Mouse (Mus musculus): ENCODE data around the gene Zfp287.
A peak's percentile ranks its signal among the peaks of the same experiment; 100 is the strongest.
"Not testable (repeated sequence)": the region's sequence is repeated elsewhere in the genome, so short reads cannot be mapped to it uniquely, and the experiment has no call there.

Zfp287 gene

DNA sequence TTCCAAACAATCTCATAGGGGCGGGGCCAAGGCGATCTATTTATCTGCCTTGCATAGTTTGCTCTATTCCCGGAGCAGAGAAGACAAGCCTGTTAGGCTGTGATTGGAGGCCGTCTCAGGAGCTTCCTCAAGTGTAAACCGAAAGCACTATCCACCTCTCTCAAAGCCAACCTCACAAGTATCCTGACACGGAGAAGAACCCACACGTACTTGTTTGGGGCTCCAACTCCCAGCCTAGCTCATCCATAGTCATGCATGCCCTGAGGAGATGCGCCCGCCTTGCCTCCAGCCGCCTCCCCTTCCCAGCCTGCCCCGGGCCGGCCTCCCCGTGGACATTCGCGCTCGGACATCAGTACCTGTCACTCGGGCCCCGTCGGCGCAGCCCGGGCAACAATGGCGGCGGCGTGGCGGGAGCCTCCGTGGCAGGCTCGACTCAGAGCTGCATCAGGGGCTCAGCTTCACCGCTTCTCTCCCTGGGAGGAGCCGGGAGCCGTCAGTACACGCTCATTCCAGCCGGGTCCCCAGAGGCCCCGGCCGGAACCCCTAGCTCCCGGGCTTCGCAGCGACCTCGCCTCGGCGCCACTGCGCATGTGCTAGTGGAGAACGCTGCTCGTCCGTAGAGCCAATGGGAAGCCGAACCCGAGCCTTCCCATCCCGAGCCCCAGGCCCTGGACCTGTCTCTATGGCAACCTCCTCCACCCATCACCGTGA lies at the start of gene Zfp287:
Zfp287 (minus strand) TSS at position 595 of the 711 bp plus-strand sequence.
- peak; percentile 84 to 85 for DNase-seq (ENCODE audit: low spot score in 2 of 2)

DNA sequence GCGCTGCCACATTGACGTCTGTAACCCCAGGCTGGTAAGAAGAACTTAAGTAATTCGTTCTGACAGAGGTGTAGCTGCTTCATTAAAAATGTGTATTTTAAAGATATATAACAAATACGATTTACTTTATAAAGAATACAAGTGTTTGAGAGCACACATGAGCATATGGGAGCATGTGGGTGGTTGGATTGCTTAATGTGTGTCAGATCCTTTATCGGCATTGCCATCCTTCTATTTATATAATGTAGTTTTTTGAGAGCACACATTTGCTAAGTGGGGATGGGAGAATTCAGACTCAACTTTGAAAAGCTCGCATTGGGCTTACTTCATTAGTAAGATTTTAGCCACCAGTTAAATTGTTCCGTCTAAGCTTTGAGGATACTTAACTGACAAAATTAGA lies 44.8 kb upstream of the Zfp287 start:
- no peak for DNase-seq (ENCODE audit: low spot score in 2 of 2)

DNA sequence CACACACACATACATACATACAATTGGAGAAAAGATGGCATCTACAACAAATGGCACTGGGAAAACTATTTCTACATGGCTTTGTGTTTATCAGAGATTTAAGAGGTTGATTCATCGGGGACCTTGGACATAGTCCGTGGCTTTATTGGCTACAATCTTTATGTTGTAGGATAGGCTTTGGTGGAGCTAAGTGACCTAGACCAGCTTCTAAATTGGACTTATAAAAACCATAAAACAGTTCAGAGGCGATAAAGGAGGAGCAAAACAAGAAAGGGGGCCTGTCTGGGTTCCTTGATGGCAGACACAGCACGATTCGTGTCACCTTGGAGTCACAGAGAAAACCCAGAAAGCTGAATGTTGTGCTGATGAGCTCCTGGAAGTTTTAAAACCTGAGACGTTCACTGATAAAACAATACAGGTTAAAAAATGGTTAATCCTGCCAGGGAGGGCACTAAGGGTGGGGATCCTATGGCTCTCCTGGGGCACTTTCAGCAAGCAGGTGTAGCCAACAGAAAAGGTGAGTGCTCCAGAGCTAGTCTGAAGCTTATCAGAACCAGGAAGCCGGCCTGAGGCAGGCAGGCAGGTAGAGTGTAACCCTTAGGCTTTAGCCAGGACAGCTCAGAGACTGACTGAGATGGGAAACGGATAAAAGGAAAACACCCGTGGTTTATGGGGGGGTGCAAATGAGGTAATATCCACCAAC lies 29.2 kb upstream of the Zfp287 start:
- no peak for DNase-seq (ENCODE audit: low spot score in 2 of 2)

DNA sequence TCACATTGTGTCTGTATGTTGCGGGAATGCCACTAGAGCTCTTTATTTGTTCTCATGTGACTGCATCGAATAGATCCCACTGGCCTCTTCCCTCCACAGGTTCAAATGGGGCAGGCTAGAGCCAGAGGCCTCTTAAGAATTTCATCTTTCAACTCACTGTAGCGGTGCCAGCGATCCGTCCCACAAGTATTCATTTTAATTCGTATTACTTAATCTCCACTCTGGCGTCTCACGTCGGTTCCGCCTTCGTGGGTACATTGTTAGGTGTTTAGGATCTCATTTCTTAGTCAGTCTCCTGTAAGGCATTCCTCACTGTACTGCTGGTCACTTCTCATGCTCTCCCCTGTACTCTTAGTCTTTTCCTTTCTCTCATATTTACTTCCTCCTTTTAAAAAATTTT lies 26.8 kb upstream of the Zfp287 start:
- no peak for DNase-seq (ENCODE audit: low spot score in 2 of 2)

DNA sequence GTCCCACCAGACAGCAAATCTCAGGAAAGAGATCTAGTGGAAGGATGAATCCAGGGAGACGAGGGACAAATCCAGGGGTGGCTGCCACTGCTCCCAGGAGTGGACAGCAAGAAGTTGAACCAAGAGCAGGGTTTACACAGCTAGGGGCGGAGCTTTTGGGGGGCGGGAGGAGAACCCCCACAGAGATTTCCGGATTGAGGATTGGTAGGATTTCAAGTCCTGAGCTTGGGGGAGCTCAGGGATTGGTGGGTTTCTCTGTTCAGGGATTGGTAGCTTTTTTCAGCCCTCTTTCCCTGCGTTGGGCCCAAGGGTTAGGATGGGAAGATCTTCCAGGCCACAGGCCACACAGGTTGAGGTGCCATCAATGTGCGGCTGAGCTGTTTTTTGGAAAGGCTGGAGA lies 26.2 kb upstream of the Zfp287 start:
- no peak for DNase-seq (ENCODE audit: low spot score in 2 of 2)

DNA sequence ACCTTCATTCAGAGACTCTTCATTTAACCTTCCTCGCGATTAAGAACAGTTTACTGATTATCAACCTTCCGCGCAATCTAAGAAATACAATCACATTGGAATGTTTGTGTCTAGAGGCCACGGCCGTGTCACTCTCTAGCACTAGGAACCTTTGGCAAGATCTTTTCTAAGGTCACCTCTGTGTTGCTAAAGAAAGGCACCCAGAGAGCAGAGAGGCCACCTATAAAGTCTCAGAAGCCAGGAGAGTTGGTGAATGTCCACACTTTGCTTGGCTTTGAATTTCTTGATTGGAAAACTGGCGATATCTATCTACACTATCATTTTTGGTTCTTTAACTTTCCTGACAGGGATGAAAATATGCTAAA lies 25.4 kb upstream of the Zfp287 start:
- DNase-seq (ENCODE audit: low spot score in 2 of 2) = no peak

DNA sequence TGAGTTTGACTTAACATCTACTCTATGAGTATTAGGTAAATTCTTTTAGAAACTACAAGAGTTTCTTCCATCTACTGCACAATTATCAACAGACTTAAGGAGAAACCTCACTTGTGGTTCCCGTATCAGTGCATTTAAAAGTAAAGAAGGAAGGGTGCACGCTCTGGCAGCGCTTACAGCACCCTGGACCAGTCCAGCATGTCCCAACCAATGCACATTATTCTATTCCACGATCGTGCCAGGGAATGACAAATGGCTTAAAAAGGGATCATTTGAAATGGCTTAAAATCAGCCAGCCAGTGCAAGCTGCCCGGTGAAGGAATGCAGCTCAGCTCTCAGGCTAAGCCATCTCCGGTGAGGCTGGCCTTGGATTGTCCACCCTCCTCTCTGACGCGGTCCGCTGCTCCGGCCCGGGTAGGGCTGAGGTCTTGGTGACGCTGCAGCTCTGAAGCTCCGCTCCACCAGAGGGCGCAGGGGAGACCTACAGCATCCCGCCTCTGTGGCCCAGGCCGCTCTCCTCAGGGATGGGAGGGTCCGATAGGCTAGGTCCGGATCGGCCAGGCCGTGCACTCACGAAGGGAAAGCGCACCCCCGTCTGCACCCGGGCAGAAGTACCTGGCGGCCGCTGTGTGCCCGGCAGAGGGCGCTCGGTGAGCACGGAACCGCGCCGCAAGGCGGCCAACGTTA lies 24.9 kb upstream of the Zfp287 start:
- peak; percentile 81 to 84 for DNase-seq (ENCODE audit: low spot score in 2 of 2)

DNA sequence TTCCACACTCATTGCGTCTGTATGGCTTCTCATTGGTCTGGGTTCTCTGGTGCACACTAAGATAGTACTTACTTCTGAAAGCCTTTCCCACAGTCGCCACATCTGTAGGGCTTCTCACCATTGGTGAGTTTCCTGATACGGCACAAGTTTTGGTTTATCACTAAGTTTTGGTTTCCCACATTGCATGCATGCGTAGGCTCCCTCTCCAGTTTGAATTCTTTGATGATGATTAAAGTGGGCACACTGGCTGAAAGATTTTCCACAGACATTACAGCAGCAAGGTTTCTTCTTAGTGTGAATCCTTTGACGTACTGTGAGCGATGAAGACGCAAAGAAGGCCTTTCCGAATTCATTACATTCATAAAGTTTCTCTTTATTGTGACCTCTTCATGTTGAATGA lies 21.1 kb upstream of the Zfp287 start, which contains the start of gene Gm10428:
Gm10428 (plus strand) TSS at position 321 of the 400 bp plus-strand sequence.
- DNase-seq (ENCODE audit: low spot score in 2 of 2) = no peak

DNA sequence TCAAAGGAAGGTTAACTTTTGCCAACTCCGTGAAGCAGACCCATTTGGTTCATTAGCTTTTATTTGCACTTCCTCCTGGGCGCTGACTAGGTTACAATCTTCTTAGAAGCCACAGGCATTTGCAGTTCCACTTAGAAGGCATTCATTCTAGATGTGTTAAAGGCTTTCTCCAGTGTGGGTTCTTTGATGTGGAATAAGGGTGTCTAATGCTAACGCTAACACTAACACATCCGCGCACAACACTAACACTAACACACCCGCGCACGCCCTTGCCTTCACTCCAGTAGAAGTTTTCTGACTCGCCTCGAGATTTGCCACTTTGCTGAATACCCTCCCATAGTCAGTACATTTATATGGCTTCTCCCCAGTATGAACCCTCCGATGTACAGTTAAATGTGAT lies 20.5 kb upstream of the Zfp287 start:
- no peak for DNase-seq (ENCODE audit: low spot score in 2 of 2)

DNA sequence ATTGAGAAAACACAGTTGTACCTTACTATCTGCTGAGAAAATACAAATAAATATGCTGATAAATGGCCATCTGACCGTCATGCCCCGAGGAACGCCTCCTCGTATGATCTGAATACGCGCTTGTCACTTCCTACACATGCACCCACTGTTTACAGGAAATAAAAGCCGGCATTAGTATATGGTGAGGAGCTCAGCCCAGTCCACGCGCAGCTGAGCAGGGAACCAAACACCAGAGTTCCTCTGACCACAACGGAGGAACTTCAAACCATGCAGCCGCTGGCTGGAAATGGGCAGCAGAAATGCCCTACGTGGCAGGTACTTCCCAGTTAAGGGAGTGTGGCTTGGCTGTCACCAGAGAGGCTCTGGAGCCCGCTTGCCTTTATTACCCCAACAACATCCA lies 17.7 kb upstream of the Zfp287 start:
- DNase-seq (ENCODE audit: low spot score in 2 of 2) = not testable (repeated sequence)

DNA sequence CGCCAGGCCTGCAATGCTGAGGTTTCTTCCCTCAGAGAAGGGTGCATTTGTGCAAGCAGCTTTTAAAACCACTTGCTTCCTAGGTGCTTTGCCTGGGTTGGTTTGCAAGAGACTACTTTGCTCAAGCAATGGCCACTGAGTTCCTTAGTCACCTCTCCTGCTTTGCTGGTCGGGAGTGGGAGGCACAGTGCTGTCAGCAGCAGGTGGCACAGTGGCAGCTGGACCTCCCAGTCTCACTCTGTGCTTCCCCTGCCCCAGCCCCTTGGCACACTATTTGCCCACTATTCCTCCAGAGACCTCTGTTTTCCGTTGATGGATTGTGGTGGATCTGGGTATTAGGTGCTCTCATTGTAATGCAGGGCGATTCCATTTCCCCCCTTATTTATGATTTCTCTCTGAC lies 16.4 kb upstream of the Zfp287 start:
- no peak for DNase-seq (ENCODE audit: low spot score in 2 of 2)

DNA sequence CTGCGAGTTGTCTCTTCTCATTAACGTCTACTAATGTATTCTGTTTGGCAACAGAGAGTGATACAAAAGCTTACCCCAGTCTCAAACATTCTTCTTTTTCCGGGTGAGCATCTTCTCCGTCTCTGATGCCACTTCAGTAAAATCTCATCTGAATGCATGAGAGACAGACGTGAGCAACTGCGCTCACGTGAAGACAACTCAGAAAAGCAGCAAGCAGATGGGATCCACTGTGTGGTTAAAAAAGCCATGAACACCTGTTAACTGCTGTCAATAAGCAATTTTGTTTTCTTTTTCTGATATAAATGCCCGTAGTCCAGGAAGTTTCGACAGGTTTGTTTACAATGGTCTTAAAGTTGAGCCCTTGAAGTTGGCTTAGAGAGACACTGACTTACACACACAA lies 15.5 kb upstream of the Zfp287 start:
- DNase-seq (ENCODE audit: low spot score in 2 of 2) = no peak

DNA sequence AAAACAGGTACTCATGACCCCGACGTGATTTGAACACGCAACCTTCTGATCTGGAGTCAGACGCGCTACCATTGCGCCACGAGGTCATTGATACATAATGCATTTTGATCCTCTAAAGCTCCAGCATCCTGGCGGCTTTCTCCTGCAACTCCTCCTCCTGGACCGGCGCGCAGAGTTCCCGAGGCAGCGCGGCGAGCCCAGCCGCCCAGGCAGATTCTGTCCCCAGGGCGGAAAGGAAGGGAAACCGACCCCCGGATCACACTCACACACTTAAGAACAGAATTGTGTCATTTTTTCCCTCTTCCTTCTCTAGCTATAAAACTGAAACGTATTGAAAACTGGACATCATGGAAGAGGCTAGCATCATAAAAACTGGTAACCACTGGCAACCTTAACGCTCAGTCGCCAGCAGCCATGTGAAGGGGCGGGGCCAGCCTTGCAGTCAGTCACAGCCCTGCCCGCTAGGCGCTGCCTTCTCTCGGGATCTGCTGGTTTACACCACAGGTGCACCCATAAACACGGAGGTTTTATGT lies 14.4 kb upstream of the Zfp287 start:
- DNase-seq (ENCODE audit: low spot score in 2 of 2) = peak; percentile 33 to 49

DNA sequence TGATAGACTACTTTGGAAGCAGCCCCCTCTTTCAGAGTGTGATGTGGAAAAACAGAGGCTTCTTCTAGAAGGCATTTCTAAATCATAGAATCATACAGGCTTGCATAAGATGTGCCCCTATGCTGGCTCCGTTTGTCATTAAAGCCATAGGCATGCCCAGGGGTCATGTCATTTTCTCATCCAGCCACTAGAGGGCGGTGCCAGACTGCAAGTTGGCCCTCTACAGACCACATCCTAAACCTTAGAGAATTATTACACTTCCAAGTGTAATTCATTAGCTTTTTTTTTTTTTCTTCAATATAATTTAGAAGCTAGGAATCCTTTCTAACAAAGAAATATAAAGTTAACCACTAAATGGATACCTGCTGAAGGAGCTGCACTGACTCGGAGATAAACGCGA lies 12.4 kb upstream of the Zfp287 start:
- peak; percentile 31 to 65 for DNase-seq (ENCODE audit: low spot score in 2 of 2)

DNA sequence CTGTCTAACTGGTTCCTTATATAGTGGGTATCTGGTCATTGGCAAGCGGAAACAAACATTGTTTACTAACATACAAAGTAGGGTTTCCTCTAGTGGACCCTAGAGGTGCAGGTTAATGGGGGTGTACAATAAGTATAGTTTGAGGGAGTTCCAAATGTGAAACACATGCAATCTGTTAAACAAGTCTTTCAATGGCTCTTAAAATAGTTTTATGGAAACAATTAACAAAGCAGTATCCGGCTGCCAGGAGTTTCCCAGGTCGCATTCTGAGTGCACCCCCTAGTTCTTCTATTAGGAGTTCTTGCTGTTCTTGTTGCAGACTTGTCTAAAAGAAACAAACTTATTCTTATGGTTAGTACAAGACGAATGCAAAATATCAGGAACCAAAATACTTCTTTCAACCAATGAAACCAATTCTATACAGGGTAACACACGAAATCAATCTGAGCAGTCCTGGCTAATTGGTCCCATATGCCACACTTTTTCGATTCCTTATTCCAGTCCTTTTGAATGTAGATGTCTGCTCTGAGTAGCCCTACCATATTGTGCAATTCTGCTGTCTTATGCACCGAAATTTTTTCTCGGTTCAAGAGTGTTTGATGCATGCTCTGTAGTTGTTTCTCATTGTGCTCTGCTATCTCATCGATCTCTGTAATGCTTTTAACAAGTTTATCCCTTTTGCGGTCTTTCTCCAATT lies 10.7 kb upstream of the Zfp287 start:
- DNase-seq (ENCODE audit: low spot score in 2 of 2) = no peak

DNA sequence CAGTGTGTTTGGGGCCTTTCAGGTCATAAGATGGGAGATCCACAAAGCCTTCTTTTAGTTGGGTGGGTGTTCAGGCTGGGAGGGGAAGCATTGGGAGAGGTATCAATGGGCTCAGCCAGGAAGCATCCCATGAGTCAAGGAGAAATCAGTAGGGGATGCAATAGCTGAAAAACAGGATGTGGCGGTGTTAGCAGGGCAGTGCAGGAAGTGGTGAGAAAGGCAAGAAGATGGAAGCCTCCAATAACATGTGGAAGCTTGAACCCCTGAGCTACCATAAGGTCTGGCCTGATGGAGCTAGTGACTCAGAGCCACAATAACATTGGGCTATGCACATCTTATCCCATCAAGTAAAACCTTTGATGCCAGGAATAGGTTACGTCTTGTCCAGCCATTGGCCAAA lies 9.5 kb upstream of the Zfp287 start:
- no peak for DNase-seq (ENCODE audit: low spot score in 2 of 2)

DNA sequence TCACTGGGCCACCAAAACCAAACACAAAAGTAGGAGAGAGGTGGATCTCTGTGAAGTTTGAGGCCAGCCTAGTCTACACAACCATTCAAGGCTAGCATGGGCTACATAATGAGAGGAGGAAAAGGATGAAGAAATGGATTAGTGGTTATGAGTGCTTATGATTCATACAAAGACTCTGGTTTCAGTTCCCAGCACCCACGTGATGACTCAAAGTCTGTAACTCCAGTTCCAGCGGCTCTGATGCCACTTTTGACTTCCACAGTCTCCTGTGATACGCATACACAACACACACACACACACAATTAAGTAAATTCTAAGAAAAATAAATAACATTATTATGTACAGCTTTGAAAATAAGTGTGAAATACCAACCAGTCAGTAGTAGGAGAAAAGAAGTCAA lies 960 bp upstream of the Zfp287 start:
- DNase-seq (ENCODE audit: low spot score in 2 of 2) = no peak

DNA sequence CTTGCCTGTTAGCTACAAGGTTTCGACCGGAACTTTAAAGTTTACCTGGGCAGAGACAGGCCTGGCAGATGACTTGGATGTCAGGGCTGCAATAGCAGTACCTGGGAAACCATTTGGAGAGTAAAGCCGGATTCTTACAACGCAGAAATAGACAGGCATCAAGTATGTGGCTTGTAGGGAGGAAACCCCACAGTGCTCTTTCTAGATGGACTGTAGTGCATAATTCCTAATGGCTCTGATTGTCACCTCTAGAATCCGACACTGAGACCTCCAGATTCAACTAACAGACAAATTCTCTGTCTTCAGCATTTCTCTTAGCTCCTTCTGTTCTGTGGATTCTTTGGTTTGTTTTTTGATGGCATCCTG lies 300 bp upstream of the Zfp287 start:
- DNase-seq (ENCODE audit: low spot score in 2 of 2) = no peak

DNA sequence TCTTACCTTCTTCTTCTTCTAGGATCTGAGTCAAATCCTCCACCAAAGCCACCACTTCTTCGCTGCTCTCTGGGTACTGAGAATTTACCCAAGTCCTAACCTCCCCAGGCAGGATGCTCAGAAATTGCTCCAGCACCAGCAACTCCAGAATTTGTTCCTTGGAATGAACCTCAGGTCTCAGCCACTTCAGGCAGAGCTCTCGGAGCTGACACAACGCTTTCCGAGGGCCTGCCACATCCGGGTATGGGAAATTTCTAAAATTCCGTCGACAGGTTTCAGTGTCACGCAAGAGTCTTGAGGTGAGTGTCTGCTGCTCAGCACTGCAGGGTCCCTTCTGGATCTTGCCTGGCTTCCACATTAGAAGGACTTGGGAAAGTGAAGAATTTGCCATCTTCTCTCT lies 3.4 kb downstream of the Zfp287 start:
- no peak for DNase-seq (ENCODE audit: low spot score in 2 of 2)

DNA sequence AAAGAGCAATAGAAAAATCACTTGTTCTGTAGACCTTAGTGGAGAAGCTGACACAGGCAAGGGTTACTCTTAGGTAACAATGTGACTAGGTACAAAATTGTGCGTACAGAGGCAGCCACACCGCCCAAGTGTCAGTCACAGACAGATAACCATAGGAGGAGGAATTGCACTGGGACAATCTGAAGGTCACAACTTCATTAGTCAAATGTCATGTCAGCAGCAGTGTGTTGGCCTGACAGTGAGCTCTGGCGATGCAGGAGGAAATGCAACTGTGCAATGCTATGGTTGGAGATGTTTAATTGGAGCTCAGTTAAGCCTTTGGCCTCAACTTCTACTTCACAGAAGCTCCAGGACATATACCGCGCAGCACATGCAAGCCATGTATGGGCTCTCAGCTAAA lies 21.0 kb downstream of the Zfp287 start:
- DNase-seq (ENCODE audit: low spot score in 2 of 2) = no peak

DNA sequence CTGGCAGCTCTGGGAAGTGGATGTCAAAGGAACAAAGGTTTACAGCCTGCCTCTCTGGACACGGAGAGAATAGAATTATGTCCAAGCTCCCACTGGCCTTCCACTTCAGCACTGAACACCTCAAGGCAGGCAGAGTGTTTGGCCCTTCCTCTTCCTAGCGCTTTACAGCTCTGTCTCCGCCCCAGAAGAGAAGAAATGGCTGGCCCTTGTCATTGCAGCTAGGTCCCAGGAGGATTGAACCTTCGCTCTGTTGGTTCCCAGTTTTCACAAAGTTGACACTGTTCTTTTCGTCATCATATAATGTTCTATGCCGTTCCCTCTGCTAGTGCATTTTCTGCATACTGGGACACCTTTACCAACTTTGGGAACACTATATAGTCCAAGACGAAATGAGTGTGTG lies 23.5 kb downstream of the Zfp287 start:
- no peak for DNase-seq (ENCODE audit: low spot score in 2 of 2)

DNA sequence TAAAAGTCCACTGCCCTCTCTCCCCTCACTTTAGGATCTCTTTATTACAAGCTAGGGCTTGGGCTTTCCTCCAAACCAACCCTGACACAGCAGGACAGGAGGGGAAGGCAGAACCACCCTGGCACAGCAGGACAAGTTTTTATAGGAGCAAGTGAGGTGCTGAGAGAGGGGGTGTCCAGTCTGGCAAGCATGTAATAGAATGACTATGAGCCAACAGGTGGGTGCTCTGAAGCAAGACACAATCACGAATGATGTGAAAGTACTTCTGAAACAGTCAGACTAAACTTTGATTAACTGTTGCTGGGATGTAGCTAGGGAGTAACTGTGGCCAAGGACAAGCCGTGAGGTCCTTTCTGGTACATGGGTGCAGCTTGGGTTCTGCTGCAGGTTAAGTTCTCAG lies 25.6 kb downstream of the Zfp287 start:
- no peak for DNase-seq (ENCODE audit: low spot score in 2 of 2)

All from frontal cortex, postnatal 14 days (tissue).